Mouse (Mus musculus) neural tube, embryonic 14.5 days (tissue): ENCODE results near the gene Tnnt1. TPM values are rescaled to one million over a fixed set of nuclear protein-coding genes. Genes with fewer than 3 reads are reported as not detected.

Experiments
- ATAC-seq: fragments of 200-750 bp; cut with Nextera tagmentation; 2 replicates; pipeline ENCODE4 v1.8.0; 2017; ENCODE audit warnings: low read depth, mild to moderate bottlenecking, moderate TSS enrichment, moderate library complexity
- H3K27ac ChIP-seq: fragments of 300-500 bp; sonication (generic); 2 replicates; pipeline ENCODE4 v1.5.1; 2014; ENCODE audit warnings: low read depth, mild to moderate bottlenecking, control low read depth, low read length, moderate library complexity, mixed read lengths
- H3K27me3 ChIP-seq: fragments of 300-500 bp; sonication (generic); 2 replicates; pipeline ENCODE4 v1.6.1; 2014; ENCODE audit warnings: low read length; ENCODE audit not compliant: control insufficient read depth, insufficient read depth
- H3K36me3 ChIP-seq: fragments of 300-500 bp; sonication (generic); 2 replicates; pipeline ENCODE4 v1.6.1; 2014; ENCODE audit warnings: low read length, mixed read lengths; ENCODE audit not compliant: control insufficient read depth, insufficient read depth
- H3K4me1 ChIP-seq: fragments of 300-500 bp; sonication (generic); 2 replicates; pipeline ENCODE4 v1.6.1; 2014; ENCODE audit warnings: low read length; ENCODE audit not compliant: control insufficient read depth, insufficient read depth
- H3K4me2 ChIP-seq: fragments of 300-500 bp; sonication (generic); 2 replicates; pipeline ENCODE4 v1.6.1; 2014; ENCODE audit warnings: mild to moderate bottlenecking, low read depth, low read length, control low read depth
- H3K4me3 ChIP-seq: fragments of 300-500 bp; sonication (generic); 2 replicates; pipeline ENCODE4 v1.5.1; 2014; ENCODE audit warnings: low read depth, low read length, control low read depth, mixed read lengths
- H3K9ac ChIP-seq: fragments of 300-500 bp; sonication (generic); replicated peaks from 2 replicates; pipeline ENCODE4 v1.6.1; 2014; ENCODE audit warnings: low read depth, mild to moderate bottlenecking, control low read depth, low read length, mixed read lengths
- H3K9me3 ChIP-seq: fragments of 300-500 bp; sonication (generic); 2 replicates; pipeline ENCODE4 v1.6.1; 2016; ENCODE audit warnings: low read length; ENCODE audit not compliant: control insufficient read depth
- WGBS: fragments of 180-500 bp; shearing (Covaris S2); extraction: QIAGEN DNeasy Blood & Tissue Kit; methylation state at CpG from one replicate; pipeline ENCODE4 v1.1.7; 2014; 5-methylcytosine and 5-hydroxymethylcytosine counted together
- polyA plus RNA-seq: library from polyadenylated mRNA; unstranded; fragments of >200 nt; fragmentation: Nextera tagmentation; extraction: Ambion mirVana; gene quantifications from 2 replicates; pipeline ENCODE4 v1.2.1, GENCODE M21; 2014

Gene Tnnt1
- polyA plus RNA-seq, 1 experiment from 2014 or later, result 4.9 TPM

GRCm38 (mm10) chr7:4502421-4503090 is 13.6 kb downstream of the Tnnt1 start:
- peak overlapping the region; percentile 89 for H3K27ac ChIP-seq
- peak; percentile 13 for ATAC-seq
- H3K9ac ChIP-seq, result no peak overlapping the region; the same call in 1 of the 2 replicates

GRCm38 (mm10) chr7:4501558-4502397 is 14.4 kb downstream of the Tnnt1 start, which contains the start of gene Ppp1r12c:
Ppp1r12c (minus strand) TSS chr7:4501680.
- H3K27me3 ChIP-seq, result no peaks in the 10 kb centered on the region
- H3K9ac ChIP-seq, result peak within 1 kb of the TSS; percentile 95
- H3K9me3 ChIP-seq, result no peaks in the 10 kb centered on the region
- peak within 1 kb of the TSS; percentile 89 for H3K27ac ChIP-seq
- WGBS, result under 1% methylated on average over 52 of the region's 62 CpGs
- peak within 1 kb of the TSS; percentile 76 for H3K4me3 ChIP-seq
- peak; percentile 92 for ATAC-seq
- H3K4me2 ChIP-seq, result peak within 1 kb of the TSS; percentile 92
- peaks cover 2% of the 10 kb centered on the region; the same call in 1 of the 2 replicates for H3K36me3 ChIP-seq
- peaks cover 28% of the 10 kb centered on the region for H3K4me1 ChIP-seq

More at GRCm38 (mm10) chr7:4502421-4503090, 13.6 kb downstream of the Tnnt1 start:
- WGBS, result 17% methylated on average over 14 of the region's 14 CpGs
- Histone ChIP-seq H3K4me2 (peak overlapping the region; percentile 92), H3K36me3 (0 out of 2 replicates have a peak, but pooled peaks cover 2% of the 10 kb centered on the region), H3K4me3 (peak overlapping the region; percentile 76), H3K9me3 (no peaks in the 10 kb centered on the region), H3K27me3 (no peaks in the 10 kb centered on the region), H3K4me1 (peaks cover 27% of the 10 kb centered on the region)

- Histone ChIP-seq H3K9ac (peak overlapping the region; percentile 95), H3K27me3 (no peaks in the 10 kb centered on the region), H3K4me3 (peak overlapping the region; percentile 76), H3K36me3 (peaks cover 6% of the 10 kb centered on the region; the same call in 1 of the 2 replicates), H3K27ac (peak overlapping the region; percentile 89), H3K9me3 (no peaks in the 10 kb centered on the region), H3K4me1 (peaks cover 28% of the 10 kb centered on the region), H3K4me2 (peak overlapping the region; percentile 92)
- under 1% methylated on average over 14 of the region's 52 CpGs for WGBS
- ATAC-seq, result peak; percentile 57
Observed at GRCm38 (mm10) chr7:4500892-4501471, 15.2 kb downstream of the Tnnt1 start.

- H3K9ac ChIP-seq, result peak overlapping the region; percentile 34
- no peaks in the 10 kb centered on the region for H3K27me3 ChIP-seq
- ATAC-seq, result no peak
- H3K27ac ChIP-seq, result no peak overlapping the region
- peak overlapping the region; percentile 27; the same call in 1 of the 2 replicates for H3K4me2 ChIP-seq
- H3K4me3 ChIP-seq, result no peak overlapping the region
- H3K4me1 ChIP-seq, result peaks cover 28% of the 10 kb centered on the region
- H3K36me3 ChIP-seq, result peaks cover 12% of the 10 kb centered on the region; the same call in 1 of the 2 replicates
- no peaks in the 10 kb centered on the region for H3K9me3 ChIP-seq
- WGBS, result 96% methylated on average over 4 of the region's 4 CpGs
Observed at GRCm38 (mm10) chr7:4499034-4499433, 17.1 kb downstream of the Tnnt1 start.

- ATAC-seq, result peak; percentile 7; the same call in 1 of the 2 replicates
- H3K27me3 ChIP-seq, result no peaks in the 10 kb centered on the region
- peaks cover 12% of the 10 kb centered on the region; the same call in 1 of the 2 replicates for H3K36me3 ChIP-seq
- 3% methylated on average over 9 of the region's 9 CpGs for WGBS
- peaks cover 28% of the 10 kb centered on the region for H3K4me1 ChIP-seq
- H3K4me3 ChIP-seq, result no peak overlapping the region
- H3K4me2 ChIP-seq, result peak overlapping the region; percentile 27; the same call in 1 of the 2 replicates
- H3K9ac ChIP-seq, result no peak overlapping the region
- no peak overlapping the region; the same call in 1 of the 2 replicates for H3K27ac ChIP-seq
- H3K9me3 ChIP-seq, result no peaks in the 10 kb centered on the region
Observed at GRCm38 (mm10) chr7:4498251-4498650, 17.9 kb downstream of the Tnnt1 start.

GRCm38 (mm10) chr7:4497271-4497903 is 18.8 kb downstream of the Tnnt1 start:
- H3K36me3 ChIP-seq, result peaks cover 12% of the 10 kb centered on the region; the same call in 1 of the 2 replicates
- no peak overlapping the region for H3K4me3 ChIP-seq
- H3K9ac ChIP-seq, result no peak overlapping the region
- no peak for ATAC-seq
- H3K9me3 ChIP-seq, result no peaks in the 10 kb centered on the region
- H3K27ac ChIP-seq, result no peak overlapping the region
- H3K27me3 ChIP-seq, result no peaks in the 10 kb centered on the region
- peaks cover 28% of the 10 kb centered on the region for H3K4me1 ChIP-seq
- 92% methylated on average over 9 of the region's 9 CpGs for WGBS
- H3K4me2 ChIP-seq, result no peak overlapping the region

GRCm38 (mm10) chr7:4496468-4496867 is 19.7 kb downstream of the Tnnt1 start:
- Histone ChIP-seq H3K9me3 (no peaks in the 10 kb centered on the region), H3K4me3 (no peak overlapping the region), H3K27ac (no peak overlapping the region), H3K4me1 (peaks cover 28% of the 10 kb centered on the region), H3K36me3 (peaks cover 12% of the 10 kb centered on the region; the same call in 1 of the 2 replicates), H3K9ac (no peak overlapping the region), H3K27me3 (no peaks in the 10 kb centered on the region), H3K4me2 (no peak overlapping the region)
- 99% methylated on average over 3 of the region's 3 CpGs for WGBS
- no peak for ATAC-seq

GRCm38 (mm10) chr7:4493991-4494390 is 22.2 kb downstream of the Tnnt1 start:
- Histone ChIP-seq H3K4me3 (no peak overlapping the region), H3K4me2 (no peak overlapping the region), H3K4me1 (peaks cover 15% of the 10 kb centered on the region), H3K27ac (no peak overlapping the region), H3K9me3 (no peaks in the 10 kb centered on the region), H3K36me3 (peaks cover 19% of the 10 kb centered on the region; the same call in 1 of the 2 replicates), H3K27me3 (no peaks in the 10 kb centered on the region), H3K9ac (no peak overlapping the region)
- WGBS, result 96% methylated on average over 1 of the region's 1 CpGs
- ATAC-seq, result no peak
